Mouse (Mus musculus) layer of hippocampus, adult 9-10 months (tissue): ENCODE data around the gene Tpx2.

Experiments
- DNase-seq: peaks from one replicate; pipeline ENCODE4 v3.0.0; 2022; ENCODE audit warnings: low spot score

Tpx2 gene

DNA sequence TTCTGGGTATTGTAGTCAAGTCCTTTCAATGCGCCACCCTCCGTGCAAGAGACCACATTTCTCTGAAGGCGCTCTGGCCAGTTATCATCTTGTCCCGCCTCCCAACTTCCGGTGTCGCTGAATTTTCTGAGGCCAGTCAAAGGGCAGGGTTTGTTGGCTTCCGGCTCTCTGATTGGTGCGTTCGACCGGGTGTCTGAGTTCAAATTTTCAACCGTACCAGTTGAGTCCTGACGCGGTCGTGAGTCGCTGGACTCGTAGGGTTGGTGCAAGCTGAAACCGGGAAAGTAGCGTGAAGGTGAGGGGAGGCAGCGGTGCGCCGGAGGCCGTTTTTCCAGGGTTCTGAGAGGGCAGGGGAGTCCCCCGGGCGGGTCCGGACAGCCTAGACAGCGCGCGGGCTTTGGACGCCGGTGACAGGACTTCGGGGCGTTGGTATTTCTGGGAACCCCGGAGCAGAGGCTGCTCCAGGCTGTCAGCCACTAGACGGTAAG is at the start of gene Tpx2:
Gene Tpx2, plus strand, starts transcription at position 150 of the 488 bp plus-strand sequence.
- DNase-seq, result peak; percentile 96

DNA sequence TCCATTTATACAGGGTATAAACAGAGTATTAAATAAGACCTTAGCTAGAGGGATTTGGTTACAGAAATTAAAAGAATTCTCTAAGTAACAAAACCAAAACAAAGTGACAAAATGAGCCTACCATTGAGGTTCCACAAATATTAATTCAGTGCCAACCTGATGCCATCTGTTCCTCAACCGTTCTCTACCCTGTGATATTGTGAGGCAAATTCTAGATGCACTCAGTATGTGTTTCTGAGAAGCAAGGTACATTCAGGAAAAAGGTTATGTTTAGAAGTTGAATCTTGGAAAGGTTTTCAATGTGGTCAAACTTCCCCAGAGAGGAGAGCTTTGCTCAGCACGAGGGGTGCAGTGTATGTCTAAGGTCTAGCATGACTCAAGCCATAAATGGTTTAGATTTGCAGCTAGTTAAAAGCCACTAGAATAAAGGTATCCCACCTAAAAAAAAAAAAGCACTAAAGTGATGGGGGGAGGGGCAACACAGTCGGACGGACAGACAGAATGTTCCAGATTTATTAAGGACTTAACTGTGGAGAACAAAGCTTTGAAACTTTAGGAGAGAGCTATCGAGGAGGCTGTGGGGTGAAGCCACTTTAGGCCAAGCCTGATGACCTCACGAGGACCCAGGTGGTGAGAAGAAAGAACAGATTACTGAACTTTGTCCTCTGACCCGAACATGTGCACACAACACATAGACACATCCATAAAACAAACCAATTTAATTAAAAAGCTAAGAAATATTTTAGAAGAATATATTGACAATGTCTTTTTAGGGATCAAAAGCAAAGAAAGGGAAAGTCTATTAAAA is 47.6 kb upstream of the Tpx2 start:
- DNase-seq, result no peak

DNA sequence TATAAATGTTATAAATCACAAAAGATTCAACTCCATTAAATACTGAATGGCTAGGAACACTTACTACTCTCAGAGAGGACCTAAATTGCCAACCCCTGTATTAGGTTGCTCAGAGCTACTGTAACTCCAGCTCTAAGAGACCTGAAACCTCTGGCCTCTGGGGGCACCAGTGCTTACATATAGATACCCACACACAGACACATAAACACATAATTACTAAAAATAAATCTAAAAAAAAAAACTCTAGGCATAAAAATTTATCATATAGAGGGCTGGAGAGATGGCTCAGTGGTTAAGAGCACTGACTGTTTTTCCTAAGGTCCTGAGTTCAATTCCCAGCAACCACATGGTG is 47.0 kb upstream of the Tpx2 start:
- DNase-seq, result no peak

DNA sequence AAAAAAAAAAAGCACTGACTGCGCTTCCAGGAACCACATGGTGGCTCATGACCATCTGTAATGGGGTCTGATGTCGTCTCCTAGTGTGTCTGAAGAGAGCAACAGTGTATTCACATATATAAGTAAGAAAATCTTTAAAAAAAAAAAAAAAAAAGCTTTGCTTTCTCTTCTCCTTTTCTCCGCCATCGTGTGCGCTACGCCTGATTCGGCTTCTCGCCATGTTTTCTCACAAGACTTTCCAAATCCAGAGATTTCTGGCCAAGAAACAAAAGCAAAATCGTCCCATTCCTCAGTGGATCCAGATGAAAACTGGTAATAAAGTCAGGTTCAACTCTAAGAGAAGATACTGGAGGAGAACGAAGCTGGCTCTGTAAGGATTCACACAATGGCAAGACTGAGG is 45.5 kb upstream of the Tpx2 start:
- DNase-seq, result no peak

DNA sequence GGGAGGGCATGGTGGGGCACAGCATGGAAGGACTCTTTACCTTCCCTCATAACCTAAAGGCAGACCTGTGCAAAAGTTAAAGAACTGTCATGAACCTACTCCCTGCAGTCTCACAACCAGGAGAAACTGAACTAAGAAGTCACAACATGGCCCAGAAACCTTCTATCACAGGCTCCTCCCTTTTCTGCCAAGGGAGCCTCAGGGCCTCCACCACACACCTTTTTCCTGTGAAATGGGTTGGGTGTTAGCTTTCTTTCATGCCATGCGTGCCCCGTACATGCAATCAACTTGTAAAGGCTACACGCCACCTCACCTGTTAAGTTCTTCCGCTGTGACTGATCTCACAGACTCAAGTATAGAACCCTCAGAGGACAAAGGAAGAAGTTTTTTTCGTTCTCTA is 44.7 kb upstream of the Tpx2 start:
- no peak for DNase-seq

DNA sequence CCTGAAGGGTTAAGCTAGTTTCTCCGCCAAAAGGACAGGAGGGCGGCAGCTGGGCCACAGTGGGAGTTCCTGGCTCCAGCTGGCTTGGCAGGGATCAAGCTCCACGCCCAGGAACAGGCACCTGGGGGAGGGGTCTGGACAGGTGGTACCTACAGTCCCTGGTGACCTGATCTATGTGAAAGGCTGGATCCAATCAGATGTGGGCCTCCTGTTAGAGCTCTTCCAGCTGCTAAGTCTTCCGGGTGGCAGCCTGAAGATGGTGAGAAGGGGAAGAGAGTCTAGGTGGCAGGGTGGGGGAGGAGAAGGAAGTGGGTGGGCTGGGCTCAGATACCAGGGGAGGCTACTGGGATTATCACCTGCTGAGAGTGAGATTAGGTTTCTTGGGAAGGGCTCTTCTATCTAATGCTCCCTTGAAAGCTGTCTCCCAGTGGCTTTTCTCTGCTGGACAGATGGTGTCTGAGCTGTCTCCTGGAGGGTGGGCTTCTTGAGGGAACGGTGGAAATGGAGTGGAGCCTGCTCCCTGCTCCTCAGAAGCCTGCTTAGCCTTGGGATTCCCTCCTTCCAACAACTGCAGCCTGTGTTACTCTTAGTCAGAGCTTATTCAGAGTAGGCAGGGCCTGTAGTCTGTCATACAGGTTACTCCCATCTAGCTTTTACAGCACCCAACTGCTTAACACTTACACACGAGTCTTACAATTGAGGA is 43.2 kb upstream of the Tpx2 start:
- DNase-seq, result no peak

DNA sequence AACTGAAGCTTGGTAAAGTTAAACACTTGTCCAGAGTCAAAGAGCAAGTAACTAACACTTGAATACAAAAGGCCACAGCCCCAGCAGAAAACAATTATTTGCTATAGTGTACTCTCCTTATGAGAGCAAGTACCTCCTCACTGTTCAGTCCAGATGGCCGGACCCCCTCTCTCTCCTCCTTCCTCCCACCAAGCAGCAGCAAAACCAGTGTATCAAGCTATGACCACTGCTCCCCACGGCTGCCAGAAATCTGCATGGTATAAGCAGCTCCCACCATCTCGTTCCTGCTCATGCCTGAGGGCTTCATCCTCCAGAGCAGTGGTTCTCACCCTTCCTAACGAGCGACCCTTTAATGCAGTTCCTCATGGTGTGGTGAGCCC is 42.7 kb upstream of the Tpx2 start:
- DNase-seq, result no peak

DNA sequence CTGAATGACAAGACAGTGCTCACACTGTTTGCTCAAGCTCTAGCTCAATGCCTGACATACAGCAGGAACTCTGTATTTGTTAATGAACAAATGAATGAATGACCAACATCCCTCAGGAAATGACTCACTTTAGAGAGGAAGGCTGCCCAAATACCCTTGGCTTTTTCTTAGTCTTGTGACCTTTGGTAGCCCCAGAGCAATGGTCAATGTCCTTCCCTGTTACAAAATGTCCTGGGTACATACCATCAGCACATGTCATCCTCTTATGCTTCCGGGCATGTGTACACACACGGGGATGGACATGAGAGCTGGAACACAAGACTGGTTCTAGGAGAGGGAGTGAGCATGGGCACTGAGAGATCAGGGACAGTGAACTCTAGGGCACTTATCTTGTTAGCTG is 41.7 kb upstream of the Tpx2 start:
- DNase-seq, result no peak

DNA sequence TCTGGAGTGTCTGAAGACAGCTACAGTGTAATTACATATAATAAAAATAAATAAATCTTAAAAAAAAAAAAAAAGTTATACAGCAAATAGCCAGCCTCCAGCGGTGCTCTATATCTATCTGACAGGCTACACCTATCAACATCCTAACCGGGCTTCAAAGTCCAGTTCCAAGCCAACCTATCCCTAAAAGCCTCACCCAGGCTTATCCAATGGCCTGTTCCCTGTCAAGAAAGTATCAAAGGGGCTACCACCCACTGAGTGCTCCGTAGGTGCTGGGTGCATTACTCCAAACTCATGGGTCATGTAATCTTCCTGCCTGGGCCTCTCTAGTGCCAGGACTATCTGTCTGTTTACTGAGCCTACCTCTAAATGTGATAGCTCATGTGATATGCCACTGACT is 39.6 kb upstream of the Tpx2 start:
- no peak for DNase-seq

DNA sequence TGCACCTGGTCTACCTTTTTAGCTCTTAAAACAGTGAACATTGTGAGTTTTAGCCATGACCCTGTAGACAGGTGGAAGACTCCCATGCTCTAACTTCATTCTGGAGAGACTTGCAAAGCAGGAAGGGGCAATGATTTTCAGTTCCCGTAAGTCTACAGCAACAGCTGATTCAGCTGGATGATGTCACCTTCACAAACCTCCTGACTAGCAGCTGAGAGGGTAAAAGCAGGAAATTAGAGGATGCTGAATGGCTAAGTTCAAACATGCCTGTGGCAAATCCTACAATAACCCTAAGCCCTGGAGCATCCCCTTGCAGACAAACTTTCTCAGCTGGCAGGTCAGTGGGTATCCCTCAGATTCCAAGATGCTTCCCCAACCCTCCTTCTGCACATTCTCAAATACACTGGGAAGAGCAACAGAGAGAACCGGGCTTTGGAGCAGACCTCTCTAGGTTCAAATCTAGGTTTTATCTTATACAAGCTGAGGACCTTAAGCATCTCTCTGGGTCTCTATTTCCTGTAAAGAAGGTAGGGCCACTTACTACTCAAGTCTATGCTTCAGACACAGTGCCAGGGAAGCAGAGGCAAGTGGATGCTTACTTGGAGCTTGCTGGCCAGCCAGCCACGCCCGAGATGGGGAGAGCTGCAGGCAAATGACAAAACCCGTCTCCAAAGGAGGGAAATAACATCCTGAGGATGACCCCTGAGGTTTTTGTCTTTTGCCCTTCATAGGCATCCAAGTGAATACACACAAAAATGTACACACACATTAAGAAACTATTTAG is 37.4 kb upstream of the Tpx2 start:
- DNase-seq, result no peak

DNA sequence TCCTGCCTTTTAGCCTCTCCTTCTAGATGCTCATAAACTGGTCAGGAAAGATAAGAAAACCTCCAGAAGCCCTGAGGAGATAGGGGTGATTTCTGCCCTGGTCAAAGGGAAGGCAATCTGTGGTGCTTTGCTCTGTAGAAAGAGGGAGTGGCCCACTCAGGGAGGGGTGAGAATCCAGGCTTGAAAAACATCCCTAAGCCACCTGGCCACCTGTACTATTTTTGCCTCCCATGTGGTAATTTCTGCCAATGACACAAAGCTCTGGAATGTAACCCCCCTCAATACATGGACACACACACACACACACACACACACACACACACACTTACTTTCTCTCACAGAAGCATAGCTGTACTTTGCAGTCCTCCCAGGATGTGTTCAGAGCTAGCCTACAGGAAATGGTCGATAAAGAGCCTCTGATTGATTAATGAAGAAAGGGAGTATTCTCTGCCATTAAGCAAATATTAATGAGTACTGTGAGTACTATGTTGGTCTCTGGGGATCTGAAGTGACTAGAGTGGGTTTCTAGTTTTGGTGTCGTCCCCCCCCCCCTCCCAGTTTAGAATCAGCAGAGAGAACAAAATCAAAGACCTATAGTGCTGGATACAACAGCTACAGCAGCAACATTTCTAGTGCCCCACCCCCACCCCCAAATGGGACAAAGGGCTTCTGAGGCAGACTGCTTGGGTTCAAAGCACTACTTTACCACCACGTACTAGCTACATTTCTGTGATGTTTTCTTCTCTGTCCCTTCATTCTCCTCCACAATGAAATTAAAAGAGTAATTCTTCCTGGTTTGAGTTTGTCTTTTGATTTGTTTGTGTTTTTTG is 36.2 kb upstream of the Tpx2 start:
- no peak for DNase-seq

DNA sequence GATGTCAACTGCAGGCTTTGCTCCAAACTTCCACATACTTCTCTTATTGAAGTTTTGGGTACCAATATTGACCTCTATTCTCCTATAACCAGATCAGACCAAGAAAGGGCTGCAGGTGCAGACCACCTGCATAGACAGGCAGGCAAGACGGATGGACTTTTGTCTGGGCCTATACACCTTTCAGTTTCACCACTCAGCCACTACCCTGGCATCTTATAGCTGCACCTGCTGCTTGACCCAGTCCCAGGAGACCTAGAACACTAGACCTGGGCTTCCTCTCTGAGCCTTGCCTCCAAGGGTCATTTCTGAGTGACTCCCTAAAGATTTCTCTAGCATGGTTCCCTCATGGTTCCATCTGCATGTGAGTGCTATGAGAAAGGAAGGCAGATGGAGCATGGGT is 34.5 kb upstream of the Tpx2 start:
- no peak for DNase-seq

DNA sequence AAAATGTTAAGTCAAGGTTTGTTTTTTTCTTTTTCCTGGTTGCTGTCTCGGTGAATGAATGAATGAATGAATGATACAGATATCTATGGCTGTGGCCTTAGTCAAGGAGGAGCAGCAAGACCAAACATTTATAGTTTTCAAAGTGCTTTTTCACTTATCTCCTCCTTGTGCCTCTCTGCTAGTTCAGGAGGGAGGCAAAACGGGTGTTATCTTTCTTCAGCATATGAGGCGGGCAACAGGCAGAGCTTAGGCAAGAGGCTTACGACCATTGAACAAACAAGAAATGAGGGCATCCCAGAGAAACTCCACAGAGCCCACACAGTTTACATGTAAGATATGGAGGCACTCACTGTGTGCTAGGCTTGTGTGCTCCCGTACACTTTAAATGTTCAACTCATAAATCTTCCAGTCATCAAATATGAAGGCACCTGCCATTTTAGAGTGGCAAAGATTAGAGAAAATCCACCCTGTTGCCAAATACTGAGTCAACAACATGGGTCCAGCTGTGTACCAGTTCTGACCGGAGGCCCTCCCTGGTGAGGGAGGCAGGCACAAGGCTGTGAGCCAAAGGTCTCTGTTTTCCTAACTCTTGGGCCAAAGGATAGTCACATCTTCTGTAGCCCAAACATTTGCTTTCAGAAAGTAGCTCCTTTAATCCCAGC is 33.4 kb upstream of the Tpx2 start:
- DNase-seq, result no peak

DNA sequence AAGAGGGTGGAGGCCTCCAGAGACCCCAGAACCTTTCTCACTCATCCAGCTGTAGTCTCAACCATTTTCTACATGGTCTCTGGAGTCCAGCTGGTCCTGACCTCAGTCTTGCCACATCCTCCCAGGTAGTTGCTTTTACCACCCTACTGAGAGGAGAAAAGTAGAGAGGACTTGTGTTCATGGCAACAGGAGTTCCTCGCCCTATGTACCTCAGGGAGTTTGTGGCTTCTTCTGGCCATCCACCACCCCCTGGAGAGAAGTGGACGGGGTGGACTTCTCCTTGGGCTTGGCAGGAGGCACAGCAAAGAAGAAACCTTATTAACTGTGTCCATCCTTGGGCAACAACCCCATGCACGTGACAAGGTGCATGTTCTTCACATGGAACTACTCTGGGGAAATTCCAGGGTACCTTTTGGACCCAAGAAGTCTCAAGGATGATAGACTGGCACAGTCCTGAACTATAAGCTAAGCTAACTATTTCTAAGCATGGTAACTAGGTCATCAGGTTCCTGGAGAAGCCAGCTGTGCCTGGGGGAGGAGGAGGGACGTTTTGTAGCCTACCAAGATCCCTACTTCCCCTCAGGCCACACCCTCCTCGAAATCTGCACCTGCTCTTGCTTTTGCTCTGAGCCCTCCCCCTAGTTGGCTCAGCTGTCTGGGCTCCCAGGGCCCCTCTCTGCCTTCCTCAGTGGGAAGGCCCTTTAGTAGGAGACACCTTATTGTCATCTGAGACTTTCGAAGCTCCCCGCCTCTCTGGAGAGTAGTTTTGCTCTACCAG is 31.7 kb upstream of the Tpx2 start:
- no peak for DNase-seq

DNA sequence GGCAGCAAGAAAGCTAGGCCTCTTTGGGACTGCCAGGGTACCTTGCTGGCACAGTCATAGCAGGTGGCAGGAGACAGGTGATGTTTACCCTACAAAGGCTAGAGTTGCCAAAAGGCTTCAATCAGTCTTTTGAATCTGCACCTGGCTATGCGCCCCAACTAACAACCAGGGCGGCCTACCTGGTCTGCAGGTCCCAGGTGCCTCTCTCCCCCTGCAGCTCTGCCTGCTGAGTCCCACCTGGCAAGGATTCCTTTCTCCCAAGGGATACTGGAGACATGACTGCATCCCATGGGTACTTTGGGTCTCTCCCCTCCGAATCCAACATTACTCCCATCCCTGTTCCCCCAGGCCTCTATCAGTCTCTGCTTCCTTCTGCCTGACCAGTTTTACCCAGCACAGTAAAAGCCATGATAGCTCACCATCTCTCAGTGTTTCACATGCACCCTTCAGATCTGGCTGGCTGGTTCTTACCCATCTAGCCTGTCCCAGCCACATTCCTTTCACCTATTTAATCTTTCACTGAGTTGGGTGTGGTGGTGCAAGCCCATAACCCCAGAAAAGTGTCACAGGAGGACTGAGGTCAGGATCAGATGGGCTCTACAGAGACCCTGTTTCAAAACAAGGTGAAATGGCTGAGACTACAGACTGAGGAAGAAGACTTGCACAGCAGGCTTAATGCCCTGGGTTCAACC is 31.0 kb upstream of the Tpx2 start:
- DNase-seq, result no peak

DNA sequence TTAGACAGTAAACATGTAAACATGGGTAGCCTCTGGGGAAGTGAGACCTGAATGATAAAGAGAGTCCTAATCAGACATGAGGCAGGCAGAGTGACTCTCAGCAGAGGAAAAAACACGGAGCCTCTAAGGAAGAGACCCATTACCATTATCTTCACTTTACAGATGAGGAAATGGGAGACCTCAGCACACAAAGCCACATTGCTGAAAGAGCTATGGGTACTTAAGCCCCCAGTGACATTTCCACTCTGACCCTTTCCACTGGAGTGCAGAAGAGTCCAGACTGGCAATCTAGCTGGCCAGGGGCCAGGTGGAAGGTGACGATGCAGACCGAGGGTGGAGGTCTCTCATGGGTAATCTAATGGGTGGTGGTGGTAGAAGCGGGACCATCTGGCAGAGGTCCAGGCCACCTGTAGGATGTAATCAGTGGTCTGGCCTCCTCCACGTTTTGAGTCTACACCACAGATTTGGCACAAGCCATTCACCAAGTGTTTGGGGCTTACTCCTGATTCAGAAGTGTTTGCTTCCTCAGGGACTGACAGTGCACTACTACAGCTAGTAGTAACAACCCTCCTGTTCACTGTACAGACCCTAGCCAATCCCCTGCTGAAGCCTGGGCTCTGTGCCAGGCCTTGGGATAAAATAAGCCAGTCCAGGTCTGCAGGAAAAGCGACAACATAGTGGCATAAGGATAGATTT is 30.0 kb upstream of the Tpx2 start:
- no peak for DNase-seq

DNA sequence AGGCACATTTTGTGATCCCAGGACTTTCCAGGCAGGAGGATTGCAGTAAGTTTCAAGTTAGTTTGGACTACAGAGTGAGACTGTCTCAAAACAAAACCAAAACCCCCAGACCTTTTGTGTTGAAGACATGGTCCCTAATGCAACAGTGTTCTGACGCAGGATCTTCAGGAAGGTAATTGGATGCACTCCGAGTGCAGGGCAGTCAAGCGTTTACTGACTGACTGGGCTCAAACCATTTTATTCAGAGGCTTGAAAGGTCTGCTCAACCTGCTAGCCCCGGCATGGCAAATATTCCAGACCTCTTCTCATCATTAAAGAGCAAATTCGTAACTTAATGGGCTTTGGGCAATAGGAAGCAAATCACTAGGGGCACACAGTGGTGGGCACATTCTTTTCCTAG is 29.1 kb upstream of the Tpx2 start:
- no peak for DNase-seq

DNA sequence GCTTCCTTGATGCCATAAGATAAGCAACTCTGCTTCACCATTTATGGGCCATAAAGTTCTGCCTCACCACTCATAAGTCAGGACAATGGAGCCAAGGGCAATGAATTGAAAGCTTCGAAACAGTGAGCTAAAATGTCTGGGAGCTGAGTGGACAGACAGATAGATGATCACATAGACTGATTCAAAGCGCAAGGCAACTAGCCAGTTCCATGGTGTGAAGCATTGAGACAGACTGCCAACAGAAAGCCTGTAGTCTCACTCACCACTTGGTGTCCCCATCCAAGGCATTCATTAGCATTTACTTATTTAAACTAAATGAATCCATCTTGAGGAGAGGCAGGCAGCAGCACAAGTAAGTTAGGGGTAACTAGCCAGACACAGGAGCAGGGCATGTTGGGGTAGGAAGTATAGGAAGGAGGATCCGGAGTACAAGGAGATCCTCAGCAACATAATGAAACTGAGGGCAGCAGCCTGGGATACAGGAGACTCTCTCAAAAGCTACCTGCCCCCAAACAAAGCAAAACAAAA is 28.6 kb upstream of the Tpx2 start:
- no peak for DNase-seq

DNA sequence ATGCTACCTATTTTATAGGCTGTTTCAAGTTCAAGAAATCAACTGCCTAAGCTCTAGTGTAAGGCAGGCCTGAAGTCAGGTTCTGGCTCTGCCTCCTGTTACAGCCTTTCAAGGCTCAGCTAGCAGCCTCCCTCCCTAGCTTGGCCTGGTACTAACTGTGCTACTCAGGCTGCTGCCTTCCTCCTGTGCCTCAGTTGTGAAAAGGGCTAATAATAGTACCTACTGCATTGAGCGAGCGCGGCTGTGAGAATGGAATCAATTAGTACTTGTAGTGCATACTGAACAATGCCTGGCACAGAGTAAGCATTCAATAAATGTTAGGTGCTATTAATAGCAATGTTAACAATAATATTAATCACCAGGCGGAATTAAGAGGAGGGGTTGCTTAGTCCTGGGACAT is 27.8 kb upstream of the Tpx2 start:
- DNase-seq, result no peak
